Mouse (Mus musculus) G1E (cell line): ENCODE results near the gene Rbm14.

Source experiments
- CTCF ChIP-seq: IDR thresholded peaks from 2 replicates; pipeline ENCODE4 v1.5.1; 2012; ENCODE audit warnings: low read depth, low read length, inconsistent platforms, mixed read lengths
- GATA1 ChIP-seq: IDR thresholded peaks from 2 replicates; pipeline ENCODE4 v1.6.1; 2012; ENCODE audit warnings: borderline replicate concordance, low read length, inconsistent platforms, mixed read lengths
- POLR2AphosphoS5 ChIP-seq: IDR thresholded peaks from 2 replicates; pipeline ENCODE4 v1.6.1; 2012; ENCODE audit warnings: low read depth, low read length, inconsistent platforms; ENCODE audit not compliant: insufficient replicate concordance

GRCm38 (mm10) chr19:4855470-4855820, 44.0 kb upstream of the Rbm14 start:
- TF ChIP-seq CTCF (no peak), GATA1 (no peak), POLR2AphosphoS5 (no peak)
